7 mouse cellular contexts compared by ENCODE assay signal in genomic region chr9:116426269-116426999, GRCm38 (mm10).
DNase-seq lines count a peak whose midpoint lies in the region; ATAC-seq lines count a peak whose summit lies in the region.

No protein-coding gene starts in this region.

- DNase-seq in CD8-positive naive resting alpha-beta T cell, adult 2 months (ENCODE audit: low read depth in 2 of 2, low spot score in 2 of 2), result peak; percentile 58 to 69
- peak; percentile 89 for DNase-seq in NIH3T3 (ENCODE audit: low read depth)
- peak; percentile 90 to 95 for DNase-seq in cerebellum, postnatal 14 days
- DNase-seq in layer of hippocampus, postnatal 14 days (ENCODE audit: low spot score in 2 of 2), result peak; percentile 77 to 83
- peak; percentile 71 to 82 for DNase-seq in lung, postnatal 4 days
- peak; percentile 19 to 54 for DNase-seq in spleen, postnatal 14 days (ENCODE audit: low spot score in 2 of 2)

- peak; percentile 65 for ATAC-seq in granulocyte monocyte progenitor cell, adult 5-6 weeks (replicated peaks; ENCODE audit: poor library complexity, severe bottlenecking)

Comparison
In these comparisons a context has a peak if more than half of its experiments do, and no peak if none do; other contexts are left out.
1. Peak in every context shown above with its lines: DNase-seq and ATAC-seq.
2. DNase-seq: peak in every context shown above with its lines; median percentile 92 in cerebellum, postnatal 14 days; 89 in NIH3T3; 80 in layer of hippocampus, postnatal 14 days; 76 in lung, postnatal 4 days; 64 in CD8-positive naive resting alpha-beta T cell, adult 2 months; 36 in spleen, postnatal 14 days.